Mouse (Mus musculus): ENCODE data around the gene Itih4. TPM values are rescaled to one million over a fixed set of nuclear protein-coding genes. Genes with fewer than 3 reads are reported as not detected.

Gene Itih4
- not detected in 2 replicates for polyA plus RNA-seq (2021; fragmentation: Nextera tagmentation)
- long read RNA-seq, experiment 1: 0 reads
- long read RNA-seq, experiment 2: 0 reads

GRCm38 (mm10) chr14:30886204-30886603, at the start of gene Itih4:
TSS of gene Itih4 (plus strand) at chr14:30886476.

GRCm38 (mm10) chr14:30878958-30879571, 7.2 kb upstream of the Itih4 start, which contains the start of gene Mustn1:
TSS of gene Mustn1 (plus strand) at chr14:30879200.

GRCm38 (mm10) chr14:30923375-30924105, 37.3 kb downstream of the Itih4 start, which contains the start of gene Itih3:
TSS of gene Itih3 (minus strand) at chr14:30923760.

GRCm38 (mm10) chr14:30943038-30943437, 56.8 kb downstream of the Itih4 start, which contains the start of gene Itih1:
TSS of gene Itih1 (minus strand) at chr14:30943289.

GRCm38 (mm10) chr14:30951154-30951825, 65.0 kb downstream of the Itih4 start, which contains the start of gene Nek4:
TSS of gene Nek4 (plus strand) at chr14:30951377.

Other genes starting within 250 kb of the Itih4 start
- 10.4 and 10.8 TPM in 2 replicates for gene Rft1, start 232.1 kb upstream of the Itih4 start, polyA plus RNA-seq (2021; fragmentation: Nextera tagmentation)
- 6.9 and 12.6 TPM in 2 replicates for gene Sfmbt1, start 171.6 kb upstream of the Itih4 start, polyA plus RNA-seq (2021; fragmentation: Nextera tagmentation)
- gene Tmem110, start 60.9 kb upstream of the Itih4 start, polyA plus RNA-seq (2021; fragmentation: Nextera tagmentation): 3.0 and 12.7 TPM in 2 replicates
- 1.7 and 2.2 TPM in 2 replicates for gene Mustn1, start 7.3 kb upstream of the Itih4 start, polyA plus RNA-seq (2021; fragmentation: Nextera tagmentation)
- 10.8 and 23.2 TPM in 2 replicates for gene Itih3, start 37.3 kb downstream of the Itih4 start, polyA plus RNA-seq (2021; fragmentation: Nextera tagmentation)
- not detected in 2 replicates for gene Itih1, start 56.8 kb downstream of the Itih4 start, polyA plus RNA-seq (2021; fragmentation: Nextera tagmentation)
- 6.7 and 7.2 TPM in 2 replicates for gene Nek4, start 64.9 kb downstream of the Itih4 start, polyA plus RNA-seq (2021; fragmentation: Nextera tagmentation)
- 16.3 and 21.3 TPM in 2 replicates for gene Glt8d1, start 114.9 kb downstream of the Itih4 start, polyA plus RNA-seq (2021; fragmentation: Nextera tagmentation)
- 514 and 571 TPM in 2 replicates for gene Spcs1, start 115.2 kb downstream of the Itih4 start, polyA plus RNA-seq (2021; fragmentation: Nextera tagmentation)
- gene Pbrm1, start 132.7 kb downstream of the Itih4 start, polyA plus RNA-seq (2021; fragmentation: Nextera tagmentation): 8.6 and 18.1 TPM in 2 replicates
- gene Gnl3, start 132.7 kb downstream of the Itih4 start, polyA plus RNA-seq (2021; fragmentation: Nextera tagmentation): 13.2 and 15.2 TPM in 2 replicates
- gene Smim4, start 242.5 kb downstream of the Itih4 start, polyA plus RNA-seq (2021; fragmentation: Nextera tagmentation): 129 and 147 TPM in 2 replicates
- gene Nt5dc2, start 244.6 kb downstream of the Itih4 start, polyA plus RNA-seq (2021; fragmentation: Nextera tagmentation): 5.2 and 7.7 TPM in 2 replicates